Mouse (Mus musculus): ENCODE results near the gene Hspbp1.
A peak's percentile ranks its signal among the peaks of the same experiment; 100 is the strongest.

The Hspbp1 gene

GRCm38 (mm10) chr7:4636179-4636578, 48.7 kb downstream of the Hspbp1 start:
- DNase-seq (ENCODE audit: low spot score in 2 of 2): no peak

- DNase-seq (ENCODE audit: low spot score in 2 of 2): no peak
These were observed 53.8 kb downstream of the Hspbp1 start, which contains the start of gene Tmem86b for GRCm38 (mm10) chr7:4631031-4631430. TSS of gene Tmem86b (minus strand) at chr7:4631422.

- DNase-seq (ENCODE audit: low spot score in 2 of 2): no peak
These were observed 54.7 kb downstream of the Hspbp1 start for GRCm38 (mm10) chr7:4630198-4630597.

- no peak for DNase-seq (ENCODE audit: low spot score in 2 of 2)
These were observed 55.3 kb downstream of the Hspbp1 start for GRCm38 (mm10) chr7:4629586-4629985.

GRCm38 (mm10) chr7:4625928-4626327, 58.9 kb downstream of the Hspbp1 start:
- DNase-seq (ENCODE audit: low spot score in 2 of 2): no peak

DNA sequence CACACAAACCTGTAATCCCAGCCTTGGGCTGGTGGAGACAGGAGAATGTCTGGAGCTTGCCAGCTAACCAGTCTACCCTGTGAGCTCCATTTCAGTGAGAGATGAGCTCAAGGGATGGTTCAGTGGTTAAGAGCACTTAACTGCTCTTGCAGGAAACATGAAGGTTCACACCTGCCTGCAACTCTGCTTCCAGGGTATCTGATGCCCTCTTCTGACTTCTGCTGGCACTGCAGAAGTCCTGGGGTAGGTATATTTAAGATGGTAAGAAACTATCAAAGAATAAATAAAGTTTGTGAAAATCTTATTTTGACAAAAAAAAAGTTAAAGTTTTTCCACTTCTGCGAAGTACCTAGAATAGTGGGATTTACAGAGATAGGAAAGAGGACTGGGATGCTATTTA, 60.5 kb downstream of the Hspbp1 start:
- no peak for DNase-seq (ENCODE audit: low spot score in 2 of 2)

DNA sequence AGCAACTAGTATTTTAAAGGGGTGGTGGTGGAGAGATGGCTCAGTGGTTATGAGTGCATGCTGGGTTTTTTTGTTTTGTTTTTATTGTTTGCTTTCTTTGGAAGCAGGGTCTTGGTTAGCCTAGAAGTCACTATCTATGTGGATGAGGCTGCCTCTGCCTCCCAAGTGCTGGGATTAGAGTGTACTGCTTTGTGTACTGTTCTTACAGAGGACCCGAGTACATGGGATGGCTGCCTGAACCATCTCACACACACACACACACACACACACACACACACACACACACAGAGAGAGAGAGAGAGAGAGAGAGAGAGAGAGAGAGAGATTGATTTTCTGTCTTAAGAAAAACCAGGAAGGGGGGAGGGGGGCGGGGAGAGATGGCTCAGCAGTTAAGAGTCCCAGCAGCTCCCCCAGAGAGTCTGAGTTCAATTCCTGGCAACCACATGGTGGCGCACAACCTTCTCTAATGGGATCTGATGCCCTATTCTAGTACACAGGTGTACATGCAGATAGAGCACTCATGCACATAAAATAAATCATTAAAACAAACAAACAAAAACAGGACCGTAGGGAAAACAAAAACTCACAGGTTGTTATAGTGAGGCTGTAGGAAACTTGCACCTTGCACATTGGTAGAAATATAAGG, 61.2 kb downstream of the Hspbp1 start:
- peak in 1 of 2 experiments; percentile 21 for DNase-seq (ENCODE audit: low spot score in 2 of 2)

GRCm38 (mm10) chr7:4619979-4620378, 64.9 kb downstream of the Hspbp1 start:
- no peak for DNase-seq (ENCODE audit: low spot score in 2 of 2)

DNA sequence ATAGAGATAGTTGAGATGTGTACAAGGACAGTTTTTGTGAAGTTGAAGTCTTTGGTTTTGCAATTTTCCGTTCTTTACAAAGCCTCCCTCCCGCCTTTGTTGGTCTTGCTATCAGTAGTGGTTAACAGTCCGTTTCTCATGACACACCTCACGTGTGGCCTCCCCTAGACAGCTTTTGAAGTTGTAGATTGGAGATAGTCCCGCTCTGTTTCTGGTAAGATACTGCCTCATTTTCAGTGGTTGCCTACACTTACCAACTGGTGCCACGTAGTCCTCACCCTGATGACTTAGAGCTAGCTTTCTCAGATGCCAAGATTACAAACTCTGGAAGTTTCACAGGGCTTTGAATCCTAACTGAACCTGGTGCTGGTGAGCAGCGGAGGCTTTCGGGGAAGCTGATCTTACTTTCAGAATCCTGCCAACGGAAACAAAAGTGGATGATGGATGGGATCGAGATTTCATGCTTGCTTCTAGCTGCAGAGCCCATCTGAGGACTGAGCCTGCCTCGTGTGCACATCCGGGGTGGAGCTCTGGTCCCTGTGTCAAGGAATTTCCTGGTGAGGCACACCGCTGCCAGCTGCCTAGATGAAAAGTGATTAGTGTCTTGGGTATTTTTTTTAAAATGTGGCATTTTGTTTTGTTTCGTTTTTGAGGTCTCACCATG, 71.0 kb downstream of the Hspbp1 start:
- no peak for DNase-seq (ENCODE audit: low spot score in 2 of 2)

- no peak for DNase-seq (ENCODE audit: low spot score in 2 of 2)
These were observed 71.9 kb downstream of the Hspbp1 start for GRCm38 (mm10) chr7:4612956-4613355.

GRCm38 (mm10) chr7:4612386-4612785, 72.5 kb downstream of the Hspbp1 start:
- no peak for DNase-seq (ENCODE audit: low spot score in 2 of 2)

DNA sequence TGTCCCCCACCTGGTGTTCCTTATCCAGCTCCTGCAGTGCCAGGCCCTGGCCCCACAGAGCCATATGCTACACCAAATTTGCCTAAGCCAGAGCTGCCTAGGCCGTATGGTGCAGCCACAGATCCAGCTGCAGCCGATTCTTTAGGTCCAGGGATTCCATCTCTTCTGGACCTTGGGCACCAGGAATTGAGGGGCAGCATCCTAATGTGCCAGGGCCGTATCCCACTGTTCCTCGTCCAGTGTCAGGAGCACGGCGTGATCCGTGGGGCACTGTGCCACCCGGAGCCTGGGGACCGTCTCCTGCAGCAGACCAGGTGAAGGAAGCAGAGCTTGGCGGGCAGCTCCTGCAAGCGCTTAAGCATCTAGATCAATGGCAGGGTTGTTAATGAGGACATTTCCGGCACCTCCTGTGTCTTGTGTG, 72.9 kb downstream of the Hspbp1 start:
- DNase-seq (ENCODE audit: low spot score in 2 of 2): no peak

- DNase-seq (ENCODE audit: low spot score in 2 of 2): no peak
These were observed 73.4 kb downstream of the Hspbp1 start for GRCm38 (mm10) chr7:4611511-4611910.
